Mouse (Mus musculus): ENCODE measurements around the gene Gm37240.

DNA sequence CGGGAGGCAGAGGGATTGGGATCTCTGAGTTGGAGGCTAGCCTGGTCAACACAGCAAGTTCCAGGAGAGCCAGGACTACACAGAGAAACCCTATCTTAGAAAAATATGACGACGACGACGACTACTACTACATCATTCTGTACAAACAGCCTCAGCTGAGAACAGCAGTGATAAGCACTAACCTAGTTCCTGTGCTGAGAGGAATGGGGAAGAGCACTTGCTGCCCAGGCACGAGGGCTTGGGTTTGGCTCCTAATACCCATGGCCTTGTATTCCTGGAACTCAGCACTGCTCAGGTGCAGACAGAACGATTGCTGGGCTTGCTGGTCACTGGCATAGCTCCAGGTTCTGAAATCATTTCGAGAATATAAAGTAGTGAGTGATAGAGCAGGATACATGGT, 1178.2 kb downstream of the Gm37240 start:
- no peak for TF ChIP-seq CTCF (IDR thresholded peaks at IDR 0.05; ENCODE audit: low read depth)
- TF ChIP-seq EP300 (optimal IDR thresholded peaks at IDR 0.05) = no peak
